Mouse (Mus musculus): Measurements from ENCODE around the gene Rras2. TPM values are rescaled to one million over a fixed set of nuclear protein-coding genes. Genes with fewer than 3 reads are reported as not detected.
A peak's percentile ranks its signal among the peaks of the same experiment; 100 is the strongest.

The Rras2 gene
- total RNA-seq, 4 experiments from 2014 or later: 42.5 to 68.2 (median 55.1) TPM

DNA sequence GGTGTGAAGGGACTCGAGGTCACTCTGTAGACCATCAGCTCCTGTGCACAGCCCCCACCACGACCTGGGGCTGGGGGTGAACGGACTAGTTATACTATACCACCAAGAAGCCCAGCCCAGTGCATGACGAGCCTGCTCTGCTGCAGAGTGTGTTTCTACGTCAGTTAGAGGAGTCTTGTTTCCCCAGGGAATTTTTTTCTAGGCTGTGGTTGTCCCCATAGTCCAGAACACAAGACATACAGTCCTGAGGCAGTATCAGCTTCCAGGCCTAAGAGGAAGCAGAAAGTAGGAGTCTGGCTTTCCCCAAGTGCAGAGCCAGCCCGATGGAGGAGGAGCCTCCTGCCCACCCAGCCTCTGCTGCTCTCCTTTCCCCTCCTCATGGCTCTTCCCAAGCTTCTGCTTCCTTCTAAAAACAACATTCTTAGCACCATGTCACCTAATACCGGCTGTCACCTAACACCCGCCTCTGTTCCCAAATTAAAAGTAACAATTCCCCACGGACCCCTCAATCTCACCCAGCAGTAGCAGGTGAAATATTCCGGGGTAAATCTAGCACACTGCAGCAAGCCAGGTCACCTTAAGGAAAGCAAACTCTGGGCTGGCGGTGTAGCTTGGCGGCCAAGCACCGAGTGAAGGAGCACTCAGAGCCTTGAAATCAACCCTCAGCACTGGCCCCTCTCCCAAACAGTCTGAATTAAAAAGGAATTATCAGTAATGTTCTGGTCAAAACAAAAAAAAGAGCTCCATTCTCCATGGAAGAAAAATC, 45.5 kb downstream of the Rras2 start:
- no peak for DNase-seq (ENCODE audit: low spot score)

DNA sequence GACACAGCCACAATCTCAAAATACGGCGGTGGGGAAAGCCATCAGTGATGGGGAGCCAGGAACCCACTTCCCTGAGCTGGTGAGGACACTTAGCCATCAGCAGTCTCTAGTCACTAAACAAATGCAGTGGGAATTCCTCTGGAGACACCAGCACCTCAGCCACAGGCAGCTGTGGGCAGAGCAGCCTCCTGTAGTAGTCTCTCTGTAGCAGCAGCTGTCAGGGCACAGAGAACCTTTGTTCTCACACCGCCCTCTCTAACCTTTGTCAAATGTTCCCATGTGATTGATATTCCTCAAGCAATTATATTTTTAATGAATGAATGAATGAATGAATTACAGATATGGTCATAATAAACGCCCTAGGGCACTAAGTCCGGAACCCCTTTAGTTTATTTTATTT, 46.2 kb downstream of the Rras2 start:
- DNase-seq (ENCODE audit: low spot score): no peak

DNA sequence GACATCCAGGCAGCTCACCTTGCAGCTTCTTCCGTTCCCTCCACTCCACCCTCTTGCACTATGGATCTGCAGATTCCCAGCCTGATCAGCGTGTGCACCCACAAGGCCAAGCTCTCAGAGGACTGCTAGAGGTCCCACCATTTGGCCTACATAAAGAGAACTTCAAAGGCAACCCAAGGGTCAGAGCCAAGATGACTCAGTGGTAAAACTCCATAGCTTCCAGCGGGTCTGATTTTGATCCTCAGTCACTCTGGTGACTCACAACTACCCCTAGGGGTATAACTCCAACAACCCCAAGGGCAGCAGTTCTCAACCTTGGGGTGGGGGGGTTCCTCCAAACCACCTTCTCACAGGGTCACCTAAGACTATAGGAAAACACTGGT, 47.1 kb downstream of the Rras2 start:
- DNase-seq (ENCODE audit: low spot score): no peak

DNA sequence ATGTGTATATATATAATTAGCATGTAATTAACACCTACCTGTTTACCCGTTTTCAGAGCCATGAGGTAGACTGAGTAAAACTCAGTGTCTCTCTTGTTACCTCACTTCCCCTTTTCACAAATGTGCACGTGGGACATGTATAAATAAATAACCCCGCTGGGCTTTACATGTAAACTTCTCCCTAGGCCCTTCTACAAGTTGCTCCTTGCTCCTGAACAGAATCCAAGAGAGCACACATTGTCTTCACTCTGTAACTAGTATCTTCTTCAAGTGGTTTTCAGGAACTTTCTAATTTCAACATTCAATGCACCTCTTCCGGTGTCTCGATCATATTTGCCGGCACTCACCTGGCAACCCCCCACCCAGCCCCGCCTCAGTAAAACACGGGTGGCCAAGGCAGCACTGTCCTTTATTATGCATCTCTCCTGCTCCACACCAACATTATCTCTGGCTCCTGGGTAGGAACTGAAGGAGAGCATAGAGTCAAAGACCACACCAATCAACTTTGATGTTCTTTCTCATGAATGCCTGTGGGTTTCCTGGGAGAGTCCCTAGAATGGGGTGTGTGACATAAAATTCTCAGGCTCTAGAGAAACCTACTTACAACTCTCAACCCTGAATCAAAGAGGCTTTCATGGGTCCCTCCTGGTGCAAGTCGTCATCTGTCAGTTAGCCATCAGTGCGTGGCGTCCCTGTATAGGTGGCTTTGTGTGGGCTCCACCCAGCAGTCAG, 47.7 kb downstream of the Rras2 start:
- DNase-seq (ENCODE audit: low spot score): no peak

DNA sequence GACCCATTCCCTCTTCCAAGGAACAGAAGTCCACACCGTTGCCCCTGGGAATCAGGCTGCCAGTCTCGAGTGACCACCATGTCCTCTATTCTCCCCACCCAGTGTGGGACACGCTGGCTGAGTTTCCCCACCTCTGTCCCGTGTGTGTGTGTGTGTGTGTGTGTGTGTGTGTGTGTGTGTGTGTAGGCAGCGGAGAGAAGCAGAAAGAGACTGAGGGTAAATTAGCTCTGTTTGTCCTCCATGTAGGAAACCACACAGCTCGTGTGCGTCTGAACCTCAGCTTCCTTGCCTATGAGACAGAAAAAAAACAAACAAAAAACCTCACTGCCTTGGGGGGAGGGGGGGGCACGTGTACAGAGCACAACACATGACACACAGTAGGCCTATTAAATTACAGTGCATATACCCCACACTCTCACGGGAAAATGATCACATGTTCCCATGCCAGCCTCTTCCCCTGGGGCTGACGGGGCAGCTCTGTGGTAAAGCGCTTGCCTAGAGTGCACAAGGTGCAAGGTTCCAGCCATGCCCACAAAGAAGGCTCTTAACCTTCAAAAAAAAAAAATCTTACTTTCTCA, 48.5 kb downstream of the Rras2 start:
- DNase-seq (ENCODE audit: low spot score): no peak

DNA sequence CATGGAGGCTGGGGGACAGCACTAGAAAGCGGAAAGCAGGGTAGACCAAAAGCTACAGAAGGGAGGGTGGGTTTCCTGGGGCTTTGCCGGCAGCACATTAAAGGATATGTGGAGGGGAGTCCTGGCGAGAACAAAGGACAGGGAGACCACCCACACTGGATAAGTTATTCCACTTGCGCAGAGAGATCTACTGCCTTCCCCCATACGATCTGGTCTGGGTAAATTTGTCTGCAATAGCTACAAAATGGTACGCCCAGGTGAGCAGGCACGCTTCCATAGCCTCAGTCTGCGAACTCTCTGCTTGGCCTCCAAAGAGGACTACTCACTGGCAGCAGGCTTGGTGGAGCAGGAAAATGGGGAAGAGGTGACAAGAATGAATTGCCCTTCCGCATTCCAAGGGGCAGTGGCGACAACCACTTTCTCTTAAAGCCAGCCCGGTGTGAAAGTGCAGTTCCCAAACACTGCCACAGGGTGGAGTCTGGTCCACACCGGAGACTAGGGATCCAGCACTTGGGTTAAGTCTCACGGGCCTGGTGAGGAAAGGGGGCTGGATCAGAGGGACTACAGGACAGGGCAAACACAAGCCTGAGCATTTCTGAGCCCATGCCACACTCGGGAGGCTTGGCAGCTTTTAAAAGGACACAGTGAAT, 50.9 kb downstream of the Rras2 start:
- DNase-seq (ENCODE audit: low spot score): peak; percentile 86

DNA sequence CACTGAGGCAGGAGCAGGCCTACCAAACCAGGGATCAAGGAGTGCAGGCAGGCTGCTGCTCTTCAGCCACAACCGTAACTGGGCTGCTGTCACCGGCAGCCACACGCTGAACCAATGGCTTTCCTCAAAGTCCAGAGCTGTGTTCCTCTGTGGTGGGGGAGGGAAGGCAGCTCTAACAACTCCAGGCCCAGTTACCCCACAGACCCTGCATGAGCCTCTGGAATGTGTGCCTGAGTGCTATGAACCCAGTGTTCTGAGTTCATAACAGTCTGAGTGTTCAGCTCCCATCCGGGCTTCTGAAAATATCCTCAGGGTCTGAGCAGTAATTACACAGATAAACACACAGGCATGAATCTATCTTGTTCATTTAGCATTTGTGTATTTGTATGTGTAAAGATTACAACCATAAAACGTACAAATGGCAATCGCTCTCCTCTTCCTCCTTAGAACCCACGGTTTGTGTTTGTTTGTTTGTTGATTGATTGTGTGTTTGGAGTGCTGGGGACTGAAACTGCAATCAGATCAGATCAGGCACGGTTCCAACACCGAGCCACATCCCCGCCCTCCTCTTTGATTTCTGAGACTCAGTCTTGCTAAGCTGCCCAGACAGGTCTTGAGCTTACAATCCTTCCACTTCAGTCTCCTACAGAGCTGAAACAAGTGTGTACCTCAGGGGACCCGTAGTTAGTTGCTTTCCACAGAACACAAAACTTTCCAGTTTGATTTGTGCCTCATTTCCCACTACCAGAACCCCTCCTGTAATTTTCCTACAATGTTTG, 52.0 kb downstream of the Rras2 start:
- DNase-seq (ENCODE audit: low spot score): no peak

DNA sequence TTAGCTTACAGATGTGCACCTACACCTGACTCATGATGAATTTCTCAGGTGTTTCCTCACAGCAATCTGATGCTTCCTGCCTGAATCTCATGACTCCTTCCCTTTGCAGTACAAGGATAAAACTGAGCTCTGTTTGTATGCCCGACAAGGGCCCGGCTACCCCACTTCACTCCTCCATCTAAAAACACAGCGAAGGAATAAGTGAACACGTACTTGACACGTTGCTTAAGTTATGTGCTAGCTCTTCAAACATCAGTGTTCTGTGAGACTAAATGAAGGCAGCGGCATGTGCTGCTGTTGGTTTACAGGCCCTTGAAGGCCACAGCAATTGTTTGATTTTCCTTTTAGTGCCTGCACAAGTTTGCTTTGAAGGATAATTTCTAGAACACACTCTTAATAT, 53.6 kb downstream of the Rras2 start:
- no peak for DNase-seq (ENCODE audit: low spot score)

DNA sequence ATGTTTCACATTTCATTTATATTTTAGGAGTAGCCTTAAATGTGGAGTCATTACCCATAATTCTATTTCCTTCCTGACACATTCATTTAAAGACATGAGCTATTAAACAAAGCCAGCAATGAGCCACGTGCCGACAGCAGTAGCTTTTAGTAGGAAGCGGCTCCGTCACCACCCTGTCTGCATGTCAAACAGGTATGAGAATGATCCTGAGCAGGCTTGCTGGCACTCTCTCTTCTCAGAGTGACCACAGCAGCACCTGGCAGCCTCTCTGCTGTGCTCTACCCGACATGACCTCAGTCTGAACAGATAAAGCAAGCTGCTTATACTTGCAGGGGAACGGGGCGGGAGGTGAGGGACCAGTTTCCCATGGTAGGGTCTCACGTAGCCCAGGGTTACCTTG, 54.0 kb downstream of the Rras2 start:
- DNase-seq (ENCODE audit: low spot score): peak; percentile 33

DNA sequence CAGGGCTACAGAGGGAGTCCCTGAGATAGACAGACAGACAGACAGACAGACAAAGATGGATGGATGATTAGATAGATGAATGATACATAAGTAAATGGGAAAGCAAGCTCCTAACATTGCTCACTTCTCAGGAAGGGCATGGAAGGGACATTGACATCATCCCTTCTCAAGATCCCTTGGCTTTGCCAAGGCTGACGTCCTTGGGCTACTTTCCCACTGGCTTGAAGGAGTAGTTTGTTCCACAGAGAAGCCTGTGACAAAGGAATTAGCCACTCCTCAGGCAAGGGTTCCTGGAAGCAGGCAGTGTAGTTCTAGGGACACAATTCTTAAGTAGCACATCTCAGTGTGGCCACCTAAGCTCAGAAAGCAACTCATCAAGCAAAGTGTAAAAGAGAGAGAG, 55.1 kb downstream of the Rras2 start:
- DNase-seq (ENCODE audit: low spot score): no peak

DNA sequence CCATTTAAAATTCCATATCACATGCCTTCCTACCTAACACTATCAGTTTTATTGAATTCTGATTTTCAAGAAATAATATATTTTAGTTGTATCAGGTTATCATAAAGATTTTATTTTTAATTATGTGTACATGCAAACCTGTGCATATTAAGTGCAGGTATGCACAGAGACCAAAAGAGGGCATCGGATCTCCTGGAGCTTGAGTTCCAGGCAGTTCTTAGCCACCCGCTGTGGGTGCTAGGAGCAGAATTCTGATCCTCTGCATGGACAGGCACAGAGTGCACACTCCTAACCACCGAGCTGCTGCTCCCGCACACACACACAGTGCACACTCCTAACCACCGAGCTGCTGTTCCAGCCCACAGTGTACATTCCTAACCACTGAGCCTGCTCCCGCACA, 57.1 kb downstream of the Rras2 start:
- no peak for DNase-seq (ENCODE audit: low spot score)

DNA sequence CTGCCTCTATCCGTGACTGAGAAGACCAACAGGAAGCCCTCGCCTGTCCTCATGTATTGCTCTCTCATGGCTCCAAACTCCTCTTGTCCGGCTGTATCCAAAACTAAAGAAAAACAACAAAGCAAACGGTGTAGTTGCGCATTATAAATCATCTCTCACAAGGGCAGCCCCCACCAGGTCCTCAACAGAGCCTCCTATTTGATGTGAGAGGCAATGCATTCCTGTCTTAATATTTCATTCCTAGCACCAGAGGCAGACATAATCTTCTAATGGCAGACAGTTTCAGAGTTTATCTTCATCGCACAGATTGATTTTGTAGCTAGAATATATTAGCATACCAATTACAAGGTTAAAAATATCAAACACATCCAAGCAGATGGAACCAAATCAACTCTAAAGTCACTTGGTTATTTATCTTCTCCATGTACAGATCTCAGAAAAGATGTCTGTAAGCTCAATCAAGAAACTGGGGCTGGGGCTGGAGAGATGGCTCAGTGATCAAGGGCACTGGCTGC, 58.6 kb downstream of the Rras2 start:
- no peak for DNase-seq (ENCODE audit: low spot score)

DNA sequence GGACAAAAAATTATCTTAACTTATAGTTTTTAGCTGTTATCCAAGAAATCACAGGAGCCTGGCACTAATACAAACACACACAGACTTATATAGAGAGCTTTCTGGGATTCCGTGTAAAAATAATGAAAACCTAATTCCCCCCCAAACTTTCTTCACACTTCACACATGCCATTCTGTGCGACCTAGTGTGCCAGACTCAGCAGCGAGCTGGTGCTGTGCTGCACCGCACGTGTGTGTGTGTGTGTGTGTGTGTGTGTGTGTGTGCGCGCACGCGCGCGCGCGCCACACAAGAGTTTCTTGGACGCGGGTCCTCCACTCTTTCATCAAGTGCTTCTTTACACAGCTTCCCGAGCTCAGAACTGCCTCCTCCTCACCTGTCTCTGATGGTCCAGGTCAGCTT, 59.4 kb downstream of the Rras2 start:
- no peak for DNase-seq (ENCODE audit: low spot score)

DNA sequence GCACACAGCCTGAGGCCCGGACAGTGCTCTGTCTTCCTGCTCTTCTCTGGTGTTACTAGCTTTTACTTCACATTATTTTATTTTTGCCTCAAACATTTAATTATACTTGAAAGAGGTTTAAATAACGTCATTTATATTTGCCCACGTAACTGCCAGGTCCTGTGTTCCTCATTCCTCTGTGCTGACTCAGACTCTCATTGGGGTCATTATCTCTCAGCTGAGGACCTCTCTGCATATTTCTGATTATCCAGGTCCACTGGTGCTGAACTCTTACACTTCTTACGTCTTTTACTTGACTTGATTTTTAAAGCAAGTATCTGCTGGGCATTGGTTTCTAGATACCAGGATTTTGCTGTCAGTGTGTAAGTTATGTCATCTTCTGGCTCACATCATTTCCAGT, 63.9 kb downstream of the Rras2 start:
- DNase-seq (ENCODE audit: low spot score): no peak

DNA sequence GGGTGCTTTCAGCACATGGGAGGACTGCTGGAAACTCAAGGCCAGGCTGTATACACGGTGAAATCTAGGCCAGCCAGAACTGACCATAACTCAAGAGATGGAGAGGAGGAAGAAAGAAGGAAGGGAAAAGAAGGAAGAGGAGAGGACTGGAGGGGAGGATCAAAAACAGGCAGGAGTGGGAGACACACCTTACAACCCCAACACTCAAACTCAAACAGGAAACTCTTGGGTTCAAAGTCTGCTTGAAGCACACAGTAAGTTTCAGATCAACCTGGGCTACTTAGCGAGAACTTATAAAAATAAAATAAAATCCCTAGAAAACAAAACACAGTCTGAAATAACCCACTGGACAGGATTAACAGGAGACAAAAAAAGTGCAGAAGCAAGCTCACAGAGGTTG, 71.8 kb downstream of the Rras2 start:
- no peak for DNase-seq (ENCODE audit: low spot score)

DNA sequence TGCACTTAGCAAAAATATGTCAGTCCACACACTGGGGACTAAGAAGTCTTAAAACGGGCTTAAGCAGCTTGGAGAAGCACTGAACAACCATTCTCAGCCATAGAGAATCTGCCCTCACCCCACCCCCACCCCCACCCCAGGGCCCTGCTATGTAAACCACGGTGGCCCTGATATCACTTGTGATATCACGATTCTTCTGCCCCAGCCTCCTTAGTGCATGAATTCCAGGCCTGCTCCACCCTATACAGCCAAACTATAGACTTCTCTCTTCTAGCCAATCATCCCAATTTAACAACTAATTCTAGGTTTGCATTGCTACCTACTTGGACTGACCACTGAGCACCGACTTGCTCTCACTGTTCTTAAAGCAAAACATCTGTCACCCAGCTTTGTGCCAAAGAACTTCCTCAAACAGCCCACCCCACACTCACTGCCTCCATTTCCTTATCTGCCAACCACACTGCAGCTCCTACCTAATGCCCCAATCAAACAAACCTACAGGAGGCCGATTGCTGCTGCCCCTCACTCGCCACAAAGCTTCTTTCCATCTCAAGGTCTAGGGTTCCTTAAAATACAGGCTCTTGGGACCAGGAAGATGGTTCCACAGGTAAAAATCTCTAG, 73.5 kb downstream of the Rras2 start:
- DNase-seq (ENCODE audit: low spot score): no peak

DNA sequence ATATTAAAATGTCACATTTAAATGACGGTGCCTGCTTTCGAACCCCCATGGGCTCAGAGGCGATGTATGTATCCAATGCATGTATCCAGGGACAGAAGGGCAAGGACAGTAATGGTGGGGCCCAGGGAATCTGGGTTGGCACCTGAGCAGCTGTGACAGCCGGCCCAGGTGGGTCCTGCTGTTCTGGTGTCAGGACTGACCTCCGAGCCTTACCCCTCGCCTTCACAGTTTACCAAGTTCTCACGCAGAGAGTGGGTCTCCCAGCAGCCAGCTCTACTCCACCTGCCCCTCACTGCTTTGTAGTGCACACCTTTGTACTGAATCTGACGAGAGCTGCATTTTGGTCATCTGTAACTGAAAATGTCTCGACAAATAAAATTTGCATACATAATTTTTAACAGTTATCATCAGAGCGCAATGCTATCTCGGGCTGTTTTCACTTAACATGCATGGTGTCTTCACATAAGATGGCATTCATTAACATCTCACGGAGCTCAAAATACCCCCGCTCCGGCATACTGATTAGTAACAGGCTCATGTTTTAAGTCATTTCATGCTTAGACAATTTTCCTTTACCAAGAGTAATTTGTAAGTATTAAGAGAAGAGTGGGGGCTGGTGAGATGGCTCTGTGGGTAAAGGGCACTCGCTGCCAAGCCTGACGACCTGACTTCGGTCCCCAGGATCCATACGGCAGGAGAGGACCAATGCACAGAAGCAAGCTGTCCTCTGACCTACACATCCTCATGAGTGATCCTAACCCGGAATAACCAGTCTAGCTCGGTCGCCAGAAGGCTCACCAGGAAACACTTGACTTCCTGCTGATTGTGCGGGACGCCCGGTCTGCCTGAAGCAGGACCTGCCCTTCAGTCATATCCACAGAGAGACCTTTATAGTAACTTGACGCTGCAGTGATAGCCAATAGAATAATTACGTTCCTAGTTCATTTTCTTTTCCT, 74.3 kb downstream of the Rras2 start:
- DNase-seq (ENCODE audit: low spot score): peak; percentile 44

DNA sequence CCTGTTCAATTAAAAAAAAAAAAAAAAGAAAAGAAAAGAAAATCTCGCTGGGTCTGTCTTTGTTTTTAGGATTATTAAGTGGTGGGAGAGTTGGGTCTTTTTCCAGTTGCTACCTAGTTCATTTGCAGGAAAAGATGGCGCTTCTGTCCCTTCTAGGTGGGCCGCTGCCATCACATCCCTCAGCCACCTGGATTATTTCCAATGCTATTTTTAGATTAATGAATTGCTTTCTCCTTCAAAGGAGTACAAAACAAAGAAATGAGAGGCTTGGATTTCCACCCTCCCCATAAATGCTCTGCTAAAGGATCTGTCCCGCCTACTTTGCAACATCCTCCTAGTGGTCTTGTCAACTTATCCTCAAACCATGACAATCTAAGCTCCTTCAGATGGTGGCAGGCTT, 76.2 kb downstream of the Rras2 start:
- DNase-seq (ENCODE audit: low spot score): no peak

DNA sequence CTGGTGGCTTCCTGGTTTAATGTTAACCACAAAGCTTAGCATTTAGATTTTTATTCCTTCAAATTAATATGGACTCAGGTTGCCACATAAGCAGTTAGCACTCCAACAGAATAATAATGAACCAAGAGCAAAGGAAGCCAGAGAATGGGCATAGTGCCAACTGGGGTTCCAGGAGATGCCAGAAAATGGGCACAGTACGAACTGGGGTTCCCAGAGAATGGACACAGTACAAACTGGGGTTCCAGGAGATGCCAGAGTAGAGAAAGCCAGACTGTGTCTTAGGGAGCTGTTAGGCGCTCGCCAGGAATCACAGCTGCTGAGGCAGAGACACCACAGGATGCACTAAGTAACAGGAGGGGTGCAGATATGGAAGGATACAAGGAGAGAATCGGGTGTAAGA, 80.3 kb downstream of the Rras2 start:
- no peak for DNase-seq (ENCODE audit: low spot score)

DNA sequence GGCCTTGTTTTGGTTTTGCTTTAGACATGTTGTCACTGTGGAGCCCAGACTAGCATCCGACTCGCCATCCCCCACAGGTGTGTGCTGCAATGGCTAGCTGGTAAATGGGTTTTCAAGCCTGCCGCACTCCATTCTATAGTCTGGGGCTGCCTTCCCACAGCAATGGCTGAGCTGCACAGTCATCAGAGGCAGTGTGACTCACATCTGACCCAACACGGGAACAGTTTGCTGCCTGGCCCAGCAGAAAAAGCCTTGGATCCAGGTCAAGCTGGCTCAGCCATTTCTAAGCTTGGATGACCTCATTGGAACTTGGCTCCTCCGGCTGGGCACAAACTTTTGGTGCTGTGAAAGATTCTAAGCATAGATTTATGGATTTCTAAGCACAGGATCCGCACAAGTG, 88.0 kb downstream of the Rras2 start:
- peak; percentile 73 for DNase-seq (ENCODE audit: low spot score)

All from heart, adult 8-10 months (tissue).